Mouse (Mus musculus) embryonic facial prominence, embryonic 13.5 days (tissue): Measurements from ENCODE around the gene Myo1d. TPM values are rescaled to one million over a fixed set of nuclear protein-coding genes. Genes with fewer than 3 reads are reported as not detected.

Experiments
- ATAC-seq: fragments of 200-750 bp; cut with Nextera tagmentation; 2 replicates; pipeline ENCODE4 v1.8.0; 2017; ENCODE audit warnings: low read depth; ENCODE audit not compliant: insufficient number of reproducible peaks, insufficient read depth, low FRiP score, low TSS enrichment
- H3K27ac ChIP-seq: fragments of 300-500 bp; sonication (generic); 2 replicates; pipeline ENCODE4 v1.5.1; 2015; ENCODE audit warnings: moderate library complexity, mild to moderate bottlenecking, inconsistent platforms
- H3K27me3 ChIP-seq: fragments of 300-500 bp; sonication (generic); 2 replicates; pipeline ENCODE4 v1.6.1; 2015; ENCODE audit warnings: mild to moderate bottlenecking, inconsistent platforms
- H3K36me3 ChIP-seq: fragments of 300-500 bp; sonication (generic); 2 replicates; pipeline ENCODE4 v1.6.1; 2015; ENCODE audit warnings: mild to moderate bottlenecking, inconsistent platforms
- H3K4me1 ChIP-seq: fragments of 300-500 bp; sonication (generic); 2 replicates; pipeline ENCODE4 v1.6.1; 2015; ENCODE audit warnings: inconsistent platforms
- H3K4me2 ChIP-seq: fragments of 300-500 bp; sonication (generic); 2 replicates; pipeline ENCODE4 v1.6.1; 2015; ENCODE audit warnings: moderate library complexity, mild to moderate bottlenecking, inconsistent platforms
- H3K4me3 ChIP-seq: fragments of 300-500 bp; sonication (generic); 2 replicates; pipeline ENCODE4 v1.5.1; 2015; ENCODE audit warnings: mild to moderate bottlenecking, inconsistent platforms
- H3K9ac ChIP-seq: fragments of 300-500 bp; sonication (generic); 2 replicates; pipeline ENCODE4 v1.6.1; 2015; ENCODE audit warnings: mild to moderate bottlenecking, inconsistent platforms
- H3K9me3 ChIP-seq: fragments of 300-500 bp; sonication (generic); 2 replicates; pipeline ENCODE4 v1.6.1; 2016; ENCODE audit warnings: inconsistent platforms
- WGBS: fragments of 180-500 bp; shearing (Covaris S2); methylation state at CpG from one replicate; pipeline ENCODE4 v1.1.7; 2015; ENCODE audit warnings: mixed read lengths; 5-methylcytosine and 5-hydroxymethylcytosine counted together
- polyA plus RNA-seq: library from polyadenylated mRNA; unstranded; fragments of >200 nt; fragmentation: Nextera tagmentation; extraction: Ambion mirVana; gene quantifications from 2 replicates; pipeline ENCODE4 v1.2.1, GENCODE M21; 2015

Myo1d gene
- polyA plus RNA-seq, 1 experiment from 2014 or later, result 7.7 TPM

DNA sequence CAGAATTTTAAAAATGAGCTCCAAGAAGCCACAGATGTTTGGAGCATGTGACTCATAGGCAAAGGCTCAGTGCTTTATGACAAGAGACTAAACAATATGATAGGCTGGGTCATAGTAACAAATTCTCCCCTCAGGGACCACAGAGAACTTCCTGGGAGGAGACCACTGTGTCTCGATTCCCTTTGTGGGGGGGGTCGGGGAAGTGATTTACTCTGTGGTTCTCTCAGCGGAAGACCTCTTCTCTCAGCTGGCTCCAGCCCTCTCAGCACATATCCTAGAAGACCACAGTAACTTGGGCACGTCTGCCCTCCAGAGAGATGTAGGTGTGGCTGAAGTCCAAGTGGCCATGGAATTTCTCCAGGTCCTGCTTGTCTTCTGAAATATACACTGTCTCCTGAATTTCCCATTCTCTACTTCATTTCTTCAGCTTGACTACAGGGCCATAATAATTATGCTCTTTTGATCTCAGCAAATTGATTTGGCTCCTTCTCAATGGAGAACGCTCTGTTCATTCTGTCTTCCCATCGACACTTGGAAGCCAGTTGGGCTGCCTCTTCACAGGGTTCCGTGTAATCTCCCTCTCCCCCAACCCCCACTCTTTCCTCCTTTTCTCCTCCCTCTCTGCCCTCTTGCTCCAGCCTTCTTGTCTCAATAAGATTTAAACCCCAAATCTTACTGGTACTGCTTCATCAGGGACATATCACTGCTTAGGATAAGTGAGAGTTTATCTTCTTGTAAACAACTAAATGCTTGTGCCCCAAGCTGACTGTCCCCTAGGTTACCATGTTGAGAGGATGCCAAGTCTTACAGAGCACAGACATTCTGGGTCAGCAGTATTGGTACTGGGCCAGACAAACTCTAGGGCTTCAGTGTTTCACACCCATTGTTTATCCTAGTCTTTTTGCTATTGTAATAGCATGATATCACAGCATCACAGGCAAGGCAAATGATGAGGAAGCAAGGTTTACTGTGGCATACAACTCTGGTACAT lies 214.6 kb downstream of the Myo1d start:
- Histone ChIP-seq H3K27me3 (no peaks in the 10 kb centered on the region), H3K4me3 (no peak overlapping the region), H3K4me2 (no peak overlapping the region), H3K9ac (no peak overlapping the region), H3K27ac (no peak overlapping the region), H3K9me3 (no peaks in the 10 kb centered on the region), H3K36me3 (no peaks in the 10 kb centered on the region), H3K4me1 (peaks cover 38% of the 10 kb centered on the region)
- ATAC-seq, result no peak
- 69% methylated on average over 7 of the region's 7 CpGs for WGBS

DNA sequence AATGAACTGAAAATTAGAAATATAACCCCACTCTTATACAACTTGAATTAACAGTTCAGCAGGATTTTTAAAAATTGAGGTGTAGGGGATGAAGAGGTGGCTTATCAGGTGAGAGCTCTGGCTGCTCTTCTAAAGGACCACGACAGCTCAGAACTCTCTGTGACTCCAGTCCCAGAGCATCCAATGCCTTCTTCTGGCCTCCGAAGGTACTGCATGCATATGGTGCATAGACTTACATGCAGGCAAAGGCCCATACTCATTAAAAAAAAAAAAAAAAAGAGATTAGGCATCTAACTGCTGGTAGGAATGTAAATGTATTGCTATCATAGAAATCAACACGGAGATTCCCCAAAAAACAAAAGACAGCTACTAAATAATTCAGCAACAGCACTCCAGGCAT lies 217.3 kb downstream of the Myo1d start:
- no peaks in the 10 kb centered on the region for H3K9me3 ChIP-seq

DNA sequence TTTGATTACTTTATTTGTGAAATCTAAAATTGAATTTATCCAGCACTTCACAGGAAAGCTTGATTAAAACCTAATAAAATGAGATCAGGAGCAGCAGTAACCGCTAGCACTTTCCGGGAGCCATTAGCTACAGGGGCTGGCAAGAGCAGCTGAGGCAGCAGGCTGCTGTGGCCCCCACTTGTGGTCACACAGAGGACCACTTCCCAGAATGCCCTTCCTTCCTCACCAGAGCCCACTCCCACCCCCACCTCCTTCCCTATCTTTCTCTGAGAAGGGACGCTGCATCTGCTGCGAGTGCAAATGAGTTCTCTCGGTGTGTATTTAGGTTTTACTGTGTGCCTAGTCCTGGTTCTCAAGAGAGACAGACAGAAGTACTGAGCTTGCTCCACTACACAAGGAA lies 219.1 kb downstream of the Myo1d start:
- Histone ChIP-seq H3K36me3 (no peaks in the 10 kb centered on the region), H3K27ac (no peak overlapping the region), H3K27me3 (no peaks in the 10 kb centered on the region), H3K4me3 (no peak overlapping the region), H3K9me3 (no peaks in the 10 kb centered on the region), H3K9ac (no peak overlapping the region), H3K4me1 (peaks cover 26% of the 10 kb centered on the region), H3K4me2 (no peak overlapping the region)
- WGBS, result 72% methylated on average over 5 of the region's 5 CpGs
- no peak for ATAC-seq

More for the DNA sequence above, 217.3 kb downstream of the Myo1d start:
- Histone ChIP-seq H3K4me2 (no peak overlapping the region), H3K27me3 (no peaks in the 10 kb centered on the region), H3K4me3 (no peak overlapping the region), H3K36me3 (no peaks in the 10 kb centered on the region), H3K27ac (no peak overlapping the region), H3K9ac (no peak overlapping the region), H3K4me1 (peaks cover 38% of the 10 kb centered on the region)
- WGBS, result 31% methylated on average over 3 of the region's 3 CpGs
- ATAC-seq, result no peak

DNA sequence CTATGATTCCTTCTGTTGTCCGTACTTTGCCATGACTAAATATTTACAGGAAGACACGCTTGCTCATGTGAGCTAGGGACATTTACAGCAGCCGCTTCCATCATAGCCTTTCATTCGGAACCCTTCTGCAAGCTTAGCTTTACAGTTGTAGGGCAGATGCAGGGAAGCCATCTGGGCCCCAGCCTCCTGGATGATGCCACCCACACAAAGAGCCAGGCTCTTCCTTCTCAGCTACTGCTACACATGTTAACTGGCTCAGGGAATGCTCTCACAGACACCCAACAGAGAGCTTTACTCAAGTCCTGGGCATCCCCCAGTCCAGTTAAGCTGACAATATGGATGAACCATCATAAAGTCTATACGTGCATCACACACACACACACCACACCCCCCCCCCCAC lies 224.4 kb downstream of the Myo1d start:
- no peak overlapping the region for H3K4me2 ChIP-seq
- H3K4me3 ChIP-seq, result no peak overlapping the region
- no peak overlapping the region for H3K9ac ChIP-seq
- H3K27ac ChIP-seq, result no peak overlapping the region
- H3K36me3 ChIP-seq, result no peaks in the 10 kb centered on the region
- WGBS, result 69% methylated on average over 5 of the region's 5 CpGs
- ATAC-seq, result no peak
- H3K4me1 ChIP-seq, result peaks cover 11% of the 10 kb centered on the region
- no peaks in the 10 kb centered on the region for H3K27me3 ChIP-seq
- H3K9me3 ChIP-seq, result no peaks in the 10 kb centered on the region

DNA sequence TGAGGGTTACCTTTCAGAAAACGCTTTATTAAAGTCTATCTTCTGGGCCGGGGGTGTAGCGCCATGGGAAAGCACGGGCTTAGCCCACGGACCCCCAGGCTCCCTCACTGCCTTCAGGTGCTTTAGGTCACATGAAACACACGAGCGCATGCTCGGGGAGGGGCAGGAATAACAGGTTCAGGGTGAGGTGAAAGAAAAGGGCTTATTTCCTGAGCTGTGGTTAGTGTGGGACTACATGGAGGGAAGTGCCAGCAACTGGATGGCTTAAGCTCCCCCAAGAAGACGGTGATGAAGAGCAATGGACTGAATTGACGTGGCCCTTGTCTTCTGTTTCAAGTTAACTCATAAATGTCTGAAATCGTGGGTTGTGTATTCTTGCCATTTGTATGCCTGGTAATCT lies 226.8 kb downstream of the Myo1d start:
- 64% methylated on average over 11 of the region's 11 CpGs for WGBS
- no peaks in the 10 kb centered on the region for H3K9me3 ChIP-seq
- no peak overlapping the region for H3K27ac ChIP-seq
- no peak for ATAC-seq
- H3K4me3 ChIP-seq, result no peak overlapping the region
- peaks cover 24% of the 10 kb centered on the region for H3K4me1 ChIP-seq
- no peak overlapping the region for H3K4me2 ChIP-seq
- H3K9ac ChIP-seq, result no peak overlapping the region
- H3K36me3 ChIP-seq, result no peaks in the 10 kb centered on the region
- no peaks in the 10 kb centered on the region for H3K27me3 ChIP-seq

DNA sequence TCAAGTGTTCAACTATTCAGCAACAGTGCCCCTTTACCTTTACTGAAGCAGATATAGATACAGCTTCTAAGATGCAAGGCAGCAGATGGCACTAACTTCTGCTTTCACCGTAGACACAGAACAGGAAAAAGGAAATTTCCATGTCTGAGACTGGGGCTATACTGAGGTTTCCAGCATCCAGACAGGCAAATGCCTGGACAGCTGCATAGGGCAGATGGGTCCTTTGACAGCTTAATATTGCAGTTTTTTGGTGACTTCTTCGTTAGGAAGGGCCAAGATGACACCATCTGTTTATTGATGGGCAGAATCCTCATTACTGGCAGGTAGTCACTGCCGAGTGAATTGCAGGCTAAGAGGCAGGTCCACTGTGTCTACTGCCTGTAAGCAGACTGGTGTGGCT lies 228.2 kb downstream of the Myo1d start:
- no peaks in the 10 kb centered on the region for H3K9me3 ChIP-seq
- H3K4me3 ChIP-seq, result no peak overlapping the region
- H3K4me1 ChIP-seq, result peaks cover 24% of the 10 kb centered on the region
- 63% methylated on average over 3 of the region's 3 CpGs for WGBS
- H3K27me3 ChIP-seq, result no peaks in the 10 kb centered on the region
- no peaks in the 10 kb centered on the region for H3K36me3 ChIP-seq
- no peak for ATAC-seq
- no peak overlapping the region for H3K4me2 ChIP-seq
- H3K27ac ChIP-seq, result no peak overlapping the region
- H3K9ac ChIP-seq, result no peak overlapping the region

DNA sequence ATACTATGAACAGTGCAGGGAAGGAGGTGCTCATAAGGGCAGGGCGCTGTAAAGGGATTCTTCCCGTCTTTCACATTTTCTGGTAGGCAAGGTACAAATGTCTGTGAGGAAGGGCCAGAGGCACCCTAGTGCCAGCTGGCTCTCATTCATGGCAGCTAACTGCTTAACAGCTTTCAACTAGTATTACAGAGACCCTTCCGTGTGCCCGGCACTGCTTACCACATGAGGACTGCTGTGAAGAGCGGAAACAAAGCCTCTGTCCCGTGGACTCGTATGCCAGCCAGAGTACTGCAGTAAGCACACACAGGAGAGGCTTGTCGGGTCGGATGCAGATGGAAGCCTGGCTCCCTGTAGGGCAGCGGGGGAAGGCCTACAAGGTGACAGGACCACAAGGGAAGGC lies 229.6 kb downstream of the Myo1d start:
- H3K36me3 ChIP-seq, result no peaks in the 10 kb centered on the region
- peak overlapping the region; percentile 29; the same call in 1 of the 2 replicates for H3K4me2 ChIP-seq
- 40% methylated on average over 10 of the region's 10 CpGs for WGBS
- H3K27ac ChIP-seq, result peak overlapping the region; percentile 36
- no peaks in the 10 kb centered on the region for H3K9me3 ChIP-seq
- no peak overlapping the region for H3K4me3 ChIP-seq
- peaks cover 24% of the 10 kb centered on the region for H3K4me1 ChIP-seq
- no peaks in the 10 kb centered on the region for H3K27me3 ChIP-seq
- ATAC-seq, result no peak
- H3K9ac ChIP-seq, result no peak overlapping the region

DNA sequence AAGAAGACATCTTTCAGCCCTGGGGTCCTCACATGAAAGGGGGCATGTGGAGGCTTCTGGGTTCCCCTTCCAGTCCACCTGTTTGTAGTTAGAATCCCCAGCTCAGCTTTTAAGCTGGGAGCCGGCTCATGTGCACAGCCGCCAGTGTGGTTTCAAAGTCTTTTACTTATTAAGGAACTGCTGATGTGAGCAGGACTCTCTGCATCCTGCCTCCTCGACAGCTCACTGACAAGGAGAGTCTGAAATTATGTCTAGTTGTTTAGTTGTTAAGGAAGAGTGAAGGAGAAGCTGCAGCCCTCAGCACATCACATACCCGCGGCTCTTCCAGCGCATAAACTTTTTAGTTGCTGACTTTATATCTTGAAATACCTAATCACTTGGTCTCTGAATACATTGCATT lies 230.0 kb downstream of the Myo1d start:
- Histone ChIP-seq H3K36me3 (no peaks in the 10 kb centered on the region), H3K4me1 (peaks cover 24% of the 10 kb centered on the region), H3K27me3 (no peaks in the 10 kb centered on the region), H3K9me3 (no peaks in the 10 kb centered on the region), H3K27ac (peak overlapping the region; percentile 36), H3K4me3 (no peak overlapping the region), H3K9ac (no peak overlapping the region), H3K4me2 (peak overlapping the region; percentile 29; the same call in 1 of the 2 replicates)
- WGBS, result 37% methylated on average over 6 of the region's 6 CpGs
- ATAC-seq, result no peak

DNA sequence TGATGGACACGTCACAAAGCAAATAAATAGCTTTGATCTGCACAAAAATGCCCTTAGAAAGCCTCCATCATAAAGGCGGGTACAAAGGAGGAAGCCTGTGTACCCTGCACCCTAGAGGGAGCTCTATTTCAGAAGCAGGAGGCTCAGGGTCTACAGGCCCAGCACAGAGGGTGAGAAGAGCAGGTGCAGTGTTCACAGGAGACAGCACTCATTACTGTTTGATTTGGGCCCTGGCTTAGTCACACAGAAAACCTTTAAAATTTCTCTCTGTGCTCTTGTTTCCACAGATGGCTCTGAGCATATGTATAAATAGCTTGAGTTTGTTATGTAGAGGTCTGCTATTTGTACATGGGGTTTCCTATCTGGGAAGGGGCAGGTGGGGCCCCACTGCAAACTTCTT lies 233.6 kb downstream of the Myo1d start:
- H3K9me3 ChIP-seq, result no peaks in the 10 kb centered on the region
- no peak overlapping the region for H3K9ac ChIP-seq
- H3K4me2 ChIP-seq, result no peak overlapping the region
- H3K4me1 ChIP-seq, result peaks cover 20% of the 10 kb centered on the region
- H3K4me3 ChIP-seq, result no peak overlapping the region
- no peak for ATAC-seq
- H3K27me3 ChIP-seq, result no peaks in the 10 kb centered on the region
- no peak overlapping the region for H3K27ac ChIP-seq
- WGBS, result 72% methylated on average over 2 of the region's 2 CpGs
- H3K36me3 ChIP-seq, result no peaks in the 10 kb centered on the region

DNA sequence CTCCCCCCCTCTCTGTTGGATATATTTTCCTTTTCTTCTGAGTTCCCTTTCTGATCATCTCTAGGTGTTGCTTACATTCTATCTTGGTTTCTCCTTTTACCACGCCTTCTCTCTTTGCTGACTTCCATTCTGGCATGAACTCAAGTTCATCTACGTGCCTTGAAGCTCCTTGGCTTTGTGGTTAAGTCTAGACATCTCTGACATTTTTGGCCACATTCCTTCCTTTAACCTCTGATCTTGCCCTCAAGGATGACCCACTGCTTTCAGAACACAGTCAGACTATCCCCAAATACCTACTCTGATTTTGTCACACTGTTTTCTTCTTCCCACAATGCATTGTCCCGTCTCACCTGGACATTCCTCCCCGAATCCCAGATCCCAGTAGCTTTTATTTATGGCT lies 240.8 kb downstream of the Myo1d start:
- Histone ChIP-seq H3K4me1 (no peaks in the 10 kb centered on the region), H3K27me3 (no peaks in the 10 kb centered on the region), H3K9ac (no peak overlapping the region), H3K4me2 (no peak overlapping the region), H3K9me3 (no peaks in the 10 kb centered on the region), H3K36me3 (no peaks in the 10 kb centered on the region), H3K27ac (no peak overlapping the region), H3K4me3 (no peak overlapping the region)
- whole genome bisulfite sequencing, result 58% methylated on average over 4 of the region's 4 CpGs
- no peak for ATAC-seq

DNA sequence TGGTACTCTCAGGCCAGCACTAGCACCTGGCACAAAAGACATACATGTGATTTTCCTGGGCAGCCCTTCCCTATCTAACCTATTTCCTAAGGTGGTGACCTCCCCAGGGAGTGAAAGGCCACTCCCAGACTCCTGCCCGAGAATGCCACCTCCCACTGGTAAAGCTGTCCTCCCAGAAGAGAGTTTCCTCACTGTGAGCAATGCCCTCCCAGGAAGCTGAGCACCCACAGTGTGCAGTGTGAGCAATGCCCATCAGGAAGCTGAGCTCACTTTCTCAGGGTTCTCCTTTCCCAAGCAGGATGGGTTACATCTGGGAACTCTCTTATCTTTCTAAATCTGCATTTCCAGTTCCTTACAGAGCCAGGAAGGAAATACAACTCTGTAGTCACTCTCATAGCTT lies 246.9 kb downstream of the Myo1d start:
- H3K4me3 ChIP-seq, result no peak overlapping the region
- no peaks in the 10 kb centered on the region for H3K36me3 ChIP-seq
- no peaks in the 10 kb centered on the region for H3K27me3 ChIP-seq
- H3K4me1 ChIP-seq, result no peaks in the 10 kb centered on the region
- no peak for ATAC-seq
- WGBS, result 38% methylated on average over 1 of the region's 1 CpGs
- no peak overlapping the region for H3K9ac ChIP-seq
- no peak overlapping the region for H3K4me2 ChIP-seq
- no peak overlapping the region for H3K27ac ChIP-seq
- no peaks in the 10 kb centered on the region for H3K9me3 ChIP-seq

DNA sequence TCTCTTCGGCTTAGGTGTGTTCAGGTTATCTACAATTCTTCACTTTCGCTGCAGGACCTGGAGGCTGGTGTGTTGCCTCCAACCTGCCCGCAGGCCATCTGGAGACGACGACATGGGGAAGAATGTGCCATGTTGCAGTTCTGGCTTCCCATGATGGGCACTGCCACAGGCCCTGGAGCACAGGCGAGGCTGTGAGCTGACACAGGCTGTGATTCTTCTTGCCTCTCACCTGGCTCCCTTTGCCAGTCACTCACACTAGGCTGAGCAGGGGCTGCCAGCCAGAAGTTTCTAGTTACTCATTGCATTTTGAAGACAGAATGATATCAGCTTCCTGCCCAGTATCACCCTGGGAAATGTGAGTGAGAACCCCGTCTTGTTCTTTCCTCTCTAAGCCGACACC lies 250.7 kb downstream of the Myo1d start:
- Histone ChIP-seq H3K27ac (no peak overlapping the region), H3K4me3 (no peak overlapping the region), H3K9ac (no peak overlapping the region), H3K36me3 (no peaks in the 10 kb centered on the region), H3K9me3 (no peaks in the 10 kb centered on the region), H3K27me3 (no peaks in the 10 kb centered on the region), H3K4me2 (no peak overlapping the region), H3K4me1 (no peaks in the 10 kb centered on the region)
- WGBS, result 83% methylated on average over 8 of the region's 8 CpGs
- ATAC-seq, result no peak
